Mouse (Mus musculus) mature B cell (primary cell): ENCODE data around the gene Gadd45b.

ENCODE experiments used
- in situ Hi-C: fragments of 300-500 bp; cut with MboI; formaldehyde crosslinking; loops from 2 replicates; pipeline ENCODE4 v1.14.3; 2019

The Gadd45b gene

GRCm38 (mm10) chr10:80935241-80935640 is 5.4 kb downstream of the Gadd45b start:
- in situ Hi-C loops, result no loop called here

- in situ Hi-C loops, result no loop called here
Measured at GRCm38 (mm10) chr10:80935698-80936097, 5.8 kb downstream of the Gadd45b start.

GRCm38 (mm10) chr10:80936135-80936809 is 6.4 kb downstream of the Gadd45b start:
- in situ Hi-C loops, result no loop called here

GRCm38 (mm10) chr10:80936810-80937164 is 6.9 kb downstream of the Gadd45b start:
- in situ Hi-C loops, result no loop called here

GRCm38 (mm10) chr10:80937646-80938045 is 7.8 kb downstream of the Gadd45b start:
- in situ Hi-C loops, result no loop called here

- in situ Hi-C loops, result no loop called here
Measured at GRCm38 (mm10) chr10:80938831-80939550, 9.1 kb downstream of the Gadd45b start.

GRCm38 (mm10) chr10:80939671-80940070 is 9.8 kb downstream of the Gadd45b start:
- in situ Hi-C loops, result no loop called here

- in situ Hi-C loops, result no loop called here
Measured at GRCm38 (mm10) chr10:80940320-80940987, 10.6 kb downstream of the Gadd45b start.

GRCm38 (mm10) chr10:80940988-80941347 is 11.1 kb downstream of the Gadd45b start:
- in situ Hi-C loops, result no loop called here

- in situ Hi-C loops, result no loop called here
Measured at GRCm38 (mm10) chr10:80942919-80943318, 13.0 kb downstream of the Gadd45b start.

GRCm38 (mm10) chr10:80943701-80944100 is 13.8 kb downstream of the Gadd45b start:
- in situ Hi-C loops, result no loop called here

GRCm38 (mm10) chr10:80944231-80944630 is 14.4 kb downstream of the Gadd45b start:
- in situ Hi-C loops, result no loop called here

- in situ Hi-C loops, result no loop called here
Measured at GRCm38 (mm10) chr10:80946684-80947437, 17.0 kb downstream of the Gadd45b start.

GRCm38 (mm10) chr10:80947802-80948201 is 17.9 kb downstream of the Gadd45b start:
- in situ Hi-C loops, result no loop called here

GRCm38 (mm10) chr10:80948570-80948969 is 18.7 kb downstream of the Gadd45b start:
- in situ Hi-C loops, result no loop called here

- in situ Hi-C loops, result no loop called here
Measured at GRCm38 (mm10) chr10:80949081-80949480, 19.2 kb downstream of the Gadd45b start.

- in situ Hi-C loops, result no loop called here
Measured at GRCm38 (mm10) chr10:80950314-80950713, 20.4 kb downstream of the Gadd45b start.

- in situ Hi-C loops, result no loop called here
Measured at GRCm38 (mm10) chr10:80951761-80952390, 22.0 kb downstream of the Gadd45b start.

GRCm38 (mm10) chr10:80952449-80952848 is 22.6 kb downstream of the Gadd45b start:
- in situ Hi-C loops, result no loop called here

GRCm38 (mm10) chr10:80954415-80954814 is 24.5 kb downstream of the Gadd45b start:
- in situ Hi-C loops, result no loop called here

GRCm38 (mm10) chr10:80954843-80955242 is 25.0 kb downstream of the Gadd45b start:
- in situ Hi-C loops, result no loop called here

GRCm38 (mm10) chr10:80955536-80955935 is 25.7 kb downstream of the Gadd45b start:
- in situ Hi-C loops, result no loop called here
